Mouse (Mus musculus) erythroblast, embryonic 14.5 days (primary cell): ENCODE measurements around the gene Ihh. TPM values are rescaled to one million over a fixed set of nuclear protein-coding genes. Genes with fewer than 3 reads are reported as not detected.

ENCODE experiments used
- H3K27me3 ChIP-seq: 2 replicates; pipeline ENCODE4 v1.6.1; 2012; ENCODE audit warnings: inconsistent platforms; ENCODE audit not compliant: control insufficient read depth
- H3K36me3 ChIP-seq: 2 replicates; pipeline ENCODE4 v1.6.1; 2012; ENCODE audit warnings: mild to moderate bottlenecking, inconsistent platforms; ENCODE audit not compliant: control insufficient read depth
- H3K4me1 ChIP-seq: 2 replicates; pipeline ENCODE4 v1.6.1; 2012; ENCODE audit warnings: inconsistent platforms; ENCODE audit not compliant: control insufficient read depth
- H3K4me3 ChIP-seq: replicated peaks from 2 replicates; pipeline ENCODE3; 2012; ENCODE audit warnings: moderate library complexity, mild to moderate bottlenecking, inconsistent platforms
- H3K9me3 ChIP-seq: 2 replicates; pipeline ENCODE4 v1.6.1; 2012; ENCODE audit warnings: low read length, inconsistent platforms, mixed read lengths; ENCODE audit not compliant: control insufficient read depth
- GATA1 ChIP-seq: IDR thresholded peaks from 2 replicates; pipeline ENCODE4 v1.6.1; 2012; ENCODE audit warnings: low read length, inconsistent platforms, mixed read lengths
- TAL1 ChIP-seq: IDR thresholded peaks from 3 replicates; pipeline ENCODE4 v1.6.1; 2012; ENCODE audit warnings: low read length, inconsistent platforms, mixed read lengths
- polyA plus RNA-seq: library from polyadenylated mRNA; stranded (reverse); fragments of >175 nt; gene quantifications from 2 replicates; pipeline ENCODE4 v1.2.3, GENCODE M21; 2012

The Ihh gene
- polyA plus RNA-seq, 1 experiment, result 0.19 TPM

DNA sequence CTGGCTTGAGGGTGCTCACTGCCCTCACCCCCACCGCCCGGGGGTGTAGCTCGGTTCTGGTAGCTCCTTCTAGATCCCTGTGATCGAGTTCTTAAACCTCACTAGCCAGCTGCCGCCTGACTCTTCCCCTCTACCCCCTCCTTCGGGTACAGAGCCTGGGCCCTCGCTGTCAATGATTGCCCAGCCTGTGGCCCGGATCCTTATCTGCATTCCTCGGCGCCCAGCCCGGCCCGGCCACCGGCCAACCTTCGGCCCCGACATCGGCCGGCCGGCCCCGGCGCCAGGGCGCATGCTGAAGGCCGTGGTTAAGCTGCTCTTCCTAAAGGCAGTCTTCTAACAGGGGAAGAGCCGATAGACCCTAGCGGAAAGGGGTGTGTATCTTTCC is 1.8 kb downstream of the Ihh start:
- Histone ChIP-seq H3K4me1 (no peaks in the 10 kb centered on the region), H3K4me3 (peak overlapping the region; percentile 53), H3K36me3 (peaks cover 2% of the 10 kb centered on the region; the same call in 1 of the 2 replicates), H3K27me3 (peaks cover 82% of the 10 kb centered on the region), H3K9me3 (no peaks in the 10 kb centered on the region; the same call in 1 of the 2 replicates)
- TF ChIP-seq GATA1, result no peak
- no peak for TF ChIP-seq TAL1

DNA sequence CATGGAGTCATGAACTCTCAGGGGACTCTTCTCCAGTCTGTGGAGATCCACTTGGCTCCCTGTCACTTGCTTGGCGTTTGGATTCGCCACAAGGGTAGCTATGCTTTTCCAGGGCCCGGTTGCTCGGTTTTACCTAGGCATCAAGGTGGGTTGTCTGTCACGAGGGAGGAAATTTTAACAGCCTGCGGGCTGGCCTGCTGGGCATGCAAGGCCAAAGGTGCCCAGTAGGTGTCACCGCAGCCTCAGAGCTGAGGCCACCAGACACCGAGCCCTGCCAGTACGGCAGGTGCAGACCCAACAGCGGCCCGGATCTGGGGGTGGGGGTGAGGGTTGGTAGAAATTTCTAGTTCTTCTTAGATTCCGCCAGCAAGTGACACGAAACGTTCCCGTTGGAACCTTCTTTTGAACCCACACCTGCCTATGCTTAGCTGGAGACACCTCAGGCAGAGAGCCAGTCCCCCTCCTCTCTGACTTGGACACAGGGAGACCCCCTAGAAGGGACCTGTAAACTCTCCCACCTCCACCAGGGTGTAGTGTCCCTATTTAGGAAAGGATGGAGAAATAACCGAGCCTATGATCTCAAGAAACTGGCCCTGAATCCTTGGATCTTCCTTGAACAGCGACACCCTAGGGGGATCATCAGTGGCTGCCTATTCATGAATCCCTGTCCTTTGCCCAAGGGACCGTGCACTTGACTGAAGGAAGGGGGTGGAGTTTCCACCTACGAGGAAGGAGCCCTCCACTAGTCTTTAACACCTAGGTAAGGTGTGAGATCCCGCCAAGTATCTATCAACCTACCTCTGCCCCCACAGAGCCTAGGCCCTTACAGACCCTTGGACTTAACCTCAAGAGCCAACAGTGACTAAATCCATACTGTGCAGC is 2.4 kb downstream of the Ihh start:
- peaks cover 80% of the 10 kb centered on the region for H3K27me3 ChIP-seq
- no peak for TF ChIP-seq GATA1
- no peak for TF ChIP-seq TAL1

DNA sequence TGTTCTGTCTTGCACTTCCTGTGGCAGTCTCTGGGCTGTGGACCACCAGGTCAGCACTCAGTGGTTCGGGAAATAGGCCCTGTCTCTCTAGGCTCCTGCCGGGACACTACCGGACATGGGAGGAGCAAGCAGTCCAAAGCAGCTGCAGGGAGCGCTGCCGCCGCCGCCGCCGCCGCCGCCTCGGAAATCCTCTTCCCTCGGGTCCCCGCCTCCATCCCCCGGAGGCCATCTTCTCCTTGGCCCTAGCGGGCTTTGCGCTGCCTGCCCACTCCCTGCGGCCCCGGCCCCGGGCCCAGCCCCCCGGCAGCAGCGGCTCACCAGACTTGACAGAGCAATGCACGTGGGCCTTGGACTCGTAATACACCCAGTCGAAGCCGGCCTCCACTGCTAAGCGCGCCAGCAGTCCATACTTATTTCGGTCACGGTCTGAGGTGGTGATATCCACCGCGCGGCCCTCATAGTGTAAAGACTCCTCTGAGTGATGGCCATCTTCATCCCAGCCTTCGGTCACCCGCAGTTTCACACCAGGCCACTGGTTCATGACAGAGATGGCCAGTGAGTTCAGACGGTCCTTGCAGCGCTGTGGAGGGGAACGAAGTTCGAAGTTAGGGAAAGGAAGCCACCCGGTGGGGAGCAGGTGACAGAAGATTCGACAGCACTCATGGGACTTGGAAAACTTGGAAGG is 3.3 kb downstream of the Ihh start:
- TF ChIP-seq TAL1 (no peak), GATA1 (no peak)
- peaks cover 2% of the 10 kb centered on the region; the same call in 1 of the 2 replicates for H3K36me3 ChIP-seq
- H3K27me3 ChIP-seq, result peaks cover 71% of the 10 kb centered on the region
- H3K4me1 ChIP-seq, result no peaks in the 10 kb centered on the region
- no peak overlapping the region for H3K4me3 ChIP-seq
- no peaks in the 10 kb centered on the region; the same call in 1 of the 2 replicates for H3K9me3 ChIP-seq

More for the DNA sequence above, 2.4 kb downstream of the Ihh start:
- H3K36me3 ChIP-seq, result peaks cover 2% of the 10 kb centered on the region; the same call in 1 of the 2 replicates
- H3K4me3 ChIP-seq, result peak overlapping the region; percentile 53
- H3K4me1 ChIP-seq, result no peaks in the 10 kb centered on the region
- no peaks in the 10 kb centered on the region; the same call in 1 of the 2 replicates for H3K9me3 ChIP-seq

- TF ChIP-seq TAL1 (no peak), GATA1 (no peak)
- no peak overlapping the region for H3K4me3 ChIP-seq
- H3K9me3 ChIP-seq, result no peaks in the 10 kb centered on the region
- no peaks in the 10 kb centered on the region for H3K4me1 ChIP-seq
- peaks cover 13% of the 10 kb centered on the region for H3K27me3 ChIP-seq
- peaks cover 2% of the 10 kb centered on the region; the same call in 1 of the 2 replicates for H3K36me3 ChIP-seq
Measured at GRCm38 (mm10) chr1:74941651-74942360, 9.7 kb downstream of the Ihh start.

DNA sequence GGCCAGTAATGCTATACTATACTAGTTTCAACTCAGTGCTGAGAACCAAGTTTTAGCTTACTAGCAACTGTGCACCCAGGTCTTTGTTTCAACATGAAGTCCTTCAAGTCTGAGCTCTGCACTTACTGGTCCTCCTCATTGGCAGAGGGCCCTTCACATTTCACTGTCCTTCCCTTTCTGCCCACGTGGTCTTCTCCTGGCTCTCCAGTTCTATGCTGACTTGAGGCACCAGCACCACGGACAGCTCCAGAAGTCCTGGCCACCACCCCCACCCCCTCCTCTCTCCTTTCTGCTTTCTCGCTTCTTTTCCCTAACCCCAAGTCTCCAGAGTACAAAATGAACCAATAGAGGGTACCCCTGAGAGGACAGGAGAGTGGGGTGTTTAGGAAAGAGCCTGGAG is 11.7 kb downstream of the Ihh start:
- TF ChIP-seq TAL1 (no peak), GATA1 (no peak)
- Histone ChIP-seq H3K27me3 (peaks cover 16% of the 10 kb centered on the region), H3K4me1 (no peaks in the 10 kb centered on the region), H3K4me3 (no peak overlapping the region), H3K9me3 (no peaks in the 10 kb centered on the region), H3K36me3 (no peaks in the 10 kb centered on the region)

DNA sequence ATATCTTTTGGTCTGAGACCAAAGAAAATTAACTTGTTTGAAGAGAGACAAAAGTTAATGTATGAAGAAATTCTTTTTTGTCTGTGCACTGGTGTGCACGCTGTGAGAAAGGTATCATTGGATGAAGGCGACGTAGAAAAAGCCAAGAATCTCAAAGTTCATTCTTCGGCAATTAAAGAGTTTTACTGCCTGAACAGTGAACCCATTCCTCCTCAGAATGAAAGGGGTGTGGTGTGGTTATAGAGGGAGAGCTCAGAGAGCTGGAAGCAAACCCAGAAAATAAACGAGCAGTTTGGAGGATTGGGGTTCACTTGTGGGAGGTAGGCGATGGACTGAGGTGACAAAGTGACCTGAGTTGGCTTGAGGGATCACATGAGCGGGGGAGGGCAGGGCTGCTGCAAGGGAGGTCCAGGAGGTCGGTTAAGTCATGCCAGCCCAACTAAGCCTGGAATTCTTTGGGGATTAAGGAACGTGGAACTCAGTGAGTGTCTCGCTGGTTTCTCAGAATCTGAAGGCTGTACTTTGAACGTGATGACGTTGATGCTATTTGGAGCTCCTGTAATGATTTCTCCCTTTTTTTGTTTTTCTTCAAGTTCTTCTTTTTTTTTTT is 15.1 kb downstream of the Ihh start:
- H3K27me3 ChIP-seq, result peaks cover 22% of the 10 kb centered on the region
- H3K4me3 ChIP-seq, result no peak overlapping the region
- TF ChIP-seq GATA1 (no peak), TAL1 (no peak)
- no peaks in the 10 kb centered on the region for H3K9me3 ChIP-seq
- H3K4me1 ChIP-seq, result no peaks in the 10 kb centered on the region
- H3K36me3 ChIP-seq, result no peaks in the 10 kb centered on the region

DNA sequence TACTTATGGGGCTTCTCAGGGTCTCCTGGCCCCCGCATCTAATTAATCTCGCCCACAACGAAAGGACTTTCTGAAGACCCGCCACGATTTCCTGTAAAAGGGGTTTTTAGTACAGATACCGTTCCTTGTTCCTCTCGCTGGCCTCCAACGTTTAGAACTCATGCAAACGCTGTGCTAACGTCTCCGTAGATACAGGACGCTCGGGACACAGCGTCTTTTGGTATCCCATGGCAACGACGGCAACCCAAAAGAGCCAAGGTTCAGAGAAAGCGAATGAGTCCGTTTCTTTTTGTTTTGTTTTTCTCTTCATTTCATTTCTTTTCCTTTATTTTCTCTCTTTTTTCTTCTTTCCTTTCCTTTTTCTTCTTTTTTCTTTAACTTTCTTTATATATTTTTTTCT is 16.1 kb downstream of the Ihh start, which contains the start of gene Cfap65:
Cfap65 (minus strand) TSS at position 198 of the 400 bp plus-strand sequence.
- Histone ChIP-seq H3K9me3 (no peaks in the 10 kb centered on the region), H3K36me3 (no peaks in the 10 kb centered on the region), H3K4me1 (no peaks in the 10 kb centered on the region), H3K27me3 (peaks cover 22% of the 10 kb centered on the region), H3K4me3 (no peak within 1 kb of the TSS)
- no peak for TF ChIP-seq TAL1

DNA sequence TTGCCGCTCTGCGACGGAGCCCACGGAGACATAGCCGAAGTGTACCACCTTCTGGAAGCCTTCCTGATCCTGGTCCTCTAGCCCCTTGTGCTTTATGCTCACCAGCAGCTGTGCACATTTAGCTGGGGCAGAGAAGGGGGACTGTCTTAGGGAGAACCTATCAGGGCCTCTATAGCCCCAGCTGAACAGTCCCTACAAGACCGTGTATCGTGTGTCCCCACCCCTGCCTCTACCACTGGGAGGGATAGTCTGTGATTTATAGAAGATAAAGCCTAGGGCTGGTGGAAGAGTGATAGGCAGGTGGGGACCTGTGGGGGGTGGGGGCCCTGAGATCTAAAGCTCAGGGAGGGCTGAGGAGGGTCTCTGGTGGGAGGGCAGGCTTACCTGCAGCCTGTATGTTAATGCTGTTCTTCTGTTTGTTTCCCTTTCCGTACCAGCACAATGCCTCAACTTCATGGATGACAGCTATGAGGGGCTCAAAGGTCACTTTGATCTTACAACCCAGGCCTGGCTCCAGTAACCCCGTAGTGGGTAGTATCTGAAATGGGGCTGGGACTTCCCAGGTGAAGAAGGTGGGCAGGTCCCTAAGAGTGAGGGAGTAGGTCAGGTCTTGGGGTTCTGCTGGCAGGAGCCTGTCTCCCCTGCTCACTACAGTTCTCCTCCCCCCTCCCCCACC is 23.7 kb downstream of the Ihh start:
- TF ChIP-seq GATA1 (no peak), TAL1 (no peak)
- Histone ChIP-seq H3K27me3 (no peaks in the 10 kb centered on the region; the same call in 1 of the 2 replicates), H3K4me3 (no peak overlapping the region), H3K9me3 (no peaks in the 10 kb centered on the region), H3K36me3 (no peaks in the 10 kb centered on the region), H3K4me1 (no peaks in the 10 kb centered on the region)
